Mouse (Mus musculus) frontal cortex, postnatal 10 days (tissue): ENCODE data around the gene Spsb2.
"Not testable (repeated sequence)": the region's sequence is repeated elsewhere in the genome, so short reads cannot be mapped to it uniquely, and the experiment has no call there.

ENCODE experiments used
- DNase-seq, 2 experiments: peaks; one replicate each; pipeline ENCODE4 v3.0.0; 2022; ENCODE audit warnings: low spot score in 2 of 2, mixed read lengths in 1 of 2

Spsb2 gene

GRCm38 (mm10) chr6:124817125-124817524 is 8.7 kb downstream of the Spsb2 start:
- no peak for DNase-seq

- no peak for DNase-seq
These were observed 9.1 kb downstream of the Spsb2 start for GRCm38 (mm10) chr6:124817563-124817962.

- DNase-seq = no peak
These were observed 9.5 kb downstream of the Spsb2 start for GRCm38 (mm10) chr6:124817971-124818370.

GRCm38 (mm10) chr6:124820891-124821290 is 12.4 kb downstream of the Spsb2 start:
- DNase-seq = no peak

GRCm38 (mm10) chr6:124822049-124822448 is 13.6 kb downstream of the Spsb2 start:
- DNase-seq = no peak

- DNase-seq = peak in 1 of 2 experiments; percentile 45
These were observed 19.7 kb downstream of the Spsb2 start for GRCm38 (mm10) chr6:124828101-124828592.

- peak; percentile 99 for DNase-seq
These were observed 20.7 kb downstream of the Spsb2 start, which contains the start of the genes Usp5 and Cdca3 for GRCm38 (mm10) chr6:124828868-124829798. Gene Usp5 (minus strand): TSS chr6:124829484. Gene Cdca3 (plus strand): TSS chr6:124829547.

GRCm38 (mm10) chr6:124829799-124830700 is 21.6 kb downstream of the Spsb2 start:
- DNase-seq = peak; percentile 92

GRCm38 (mm10) chr6:124831199-124831598 is 22.7 kb downstream of the Spsb2 start:
- DNase-seq = not testable (repeated sequence)

GRCm38 (mm10) chr6:124831649-124832048 is 23.2 kb downstream of the Spsb2 start:
- DNase-seq = no peak

GRCm38 (mm10) chr6:124834512-124835081 is 26.1 kb downstream of the Spsb2 start:
- no peak for DNase-seq

GRCm38 (mm10) chr6:124835531-124835930 is 27.1 kb downstream of the Spsb2 start:
- DNase-seq = no peak

GRCm38 (mm10) chr6:124836411-124836810 is 27.9 kb downstream of the Spsb2 start:
- DNase-seq = no peak

- DNase-seq = no peak
These were observed 31.3 kb downstream of the Spsb2 start for GRCm38 (mm10) chr6:124839805-124840204.

GRCm38 (mm10) chr6:124840241-124841167 is 32.0 kb downstream of the Spsb2 start, which contains the start of gene Gnb3:
Gene Gnb3 (minus strand): TSS chr6:124840275.
- DNase-seq = no peak

- peak; percentile 82 to 91 for DNase-seq
These were observed 38.8 kb downstream of the Spsb2 start for GRCm38 (mm10) chr6:124847305-124847704.

- DNase-seq = no peak
These were observed 42.1 kb downstream of the Spsb2 start for GRCm38 (mm10) chr6:124850535-124850934.

GRCm38 (mm10) chr6:124854647-124855046 is 46.2 kb downstream of the Spsb2 start:
- DNase-seq = no peak

GRCm38 (mm10) chr6:124856321-124856720 is 47.9 kb downstream of the Spsb2 start:
- peak; percentile 63 to 64 for DNase-seq
